Mouse (Mus musculus) spleen, postnatal 10 days (tissue): Measurements from ENCODE around the gene Zfp804a.

ENCODE experiments used
- DNase-seq, 2 experiments: peaks; one replicate each; pipeline ENCODE4 v3.0.0; 2021 to 2022; ENCODE audit warnings: low spot score in 2 of 2

The Zfp804a gene

DNA sequence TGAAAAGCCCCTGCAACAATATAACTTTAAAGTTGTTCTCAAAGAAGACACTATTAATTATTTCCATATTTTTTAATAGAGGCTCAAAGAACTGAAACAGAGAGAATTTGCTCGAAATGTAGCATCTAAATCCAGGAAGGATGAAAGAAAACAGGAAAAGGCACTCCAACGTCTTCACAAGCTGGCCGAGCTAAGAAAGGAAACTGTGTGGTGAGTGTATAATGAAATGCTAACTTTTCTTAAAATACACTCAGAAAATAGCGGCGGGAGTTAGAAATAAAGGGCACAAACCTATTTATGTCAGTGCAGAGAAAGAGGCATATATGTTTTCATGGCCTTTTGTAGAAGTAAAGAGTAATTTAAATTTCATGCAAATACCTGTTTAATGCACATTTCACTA is 200.4 kb downstream of the Zfp804a start:
- no peak for DNase-seq

DNA sequence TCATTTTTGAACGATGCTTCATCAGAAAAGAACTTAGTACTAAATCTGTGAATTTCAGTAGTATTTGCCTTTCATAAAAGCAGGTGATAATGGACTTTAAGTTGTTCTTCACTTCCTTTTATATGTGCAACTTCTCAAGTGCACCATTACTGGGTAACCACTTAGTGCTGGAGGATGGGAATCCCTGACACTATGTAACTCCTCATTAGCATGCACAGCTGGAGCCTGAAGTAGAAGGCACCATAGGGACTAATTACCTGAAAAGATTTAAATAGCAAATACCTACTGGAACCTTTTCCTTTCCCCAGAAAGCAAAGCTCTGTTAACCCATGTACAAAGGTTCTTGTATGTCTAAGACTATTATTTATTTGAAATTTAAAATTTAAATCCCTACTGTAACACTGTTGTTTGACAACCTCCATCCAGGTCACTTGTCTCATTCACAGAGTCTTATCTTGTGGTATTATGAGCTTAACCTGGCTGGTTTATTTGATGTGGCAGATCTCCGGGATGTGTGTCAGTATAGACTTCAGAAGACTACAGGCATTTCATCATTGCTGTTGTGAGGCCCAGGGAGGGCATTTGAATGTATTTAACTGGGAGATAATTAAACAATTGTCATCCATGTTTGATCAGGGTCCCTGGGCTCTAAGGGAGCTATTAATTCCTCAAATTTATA is 229.7 kb downstream of the Zfp804a start:
- DNase-seq, result no peak

DNA sequence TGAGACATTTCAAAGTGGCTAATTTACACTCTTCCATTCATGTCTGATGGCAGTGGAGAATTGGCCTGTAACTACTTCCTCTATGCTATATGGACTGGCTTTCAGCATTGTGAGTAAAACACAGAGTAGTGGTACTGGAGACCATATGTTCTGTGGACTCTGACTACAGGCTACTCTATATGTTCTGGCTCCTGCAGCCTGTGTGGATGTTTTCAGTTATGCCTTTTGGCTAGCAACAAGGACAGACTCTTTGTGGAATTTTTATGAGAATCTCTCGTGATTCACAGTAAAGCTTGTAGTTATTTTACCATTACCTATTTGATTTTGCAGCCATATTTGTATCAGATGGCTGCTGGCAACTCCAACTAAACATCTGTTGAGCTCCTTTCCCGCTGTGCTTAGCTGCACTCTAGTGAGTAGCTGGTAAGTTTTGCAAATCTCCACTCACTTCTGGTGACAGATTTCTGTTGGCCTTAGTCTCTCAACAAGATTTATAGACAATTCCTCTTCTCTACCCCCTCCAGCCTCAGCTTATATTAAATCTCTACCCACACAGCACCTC is 242.0 kb downstream of the Zfp804a start:
- no peak for DNase-seq
